Mouse (Mus musculus): Measurements from ENCODE around the gene Tspan4. TPM values are rescaled to one million over a fixed set of nuclear protein-coding genes. Genes with fewer than 3 reads are reported as not detected.

Gene Tspan4
- polyA plus RNA-seq, 1 experiment: 15.7 TPM

DNA sequence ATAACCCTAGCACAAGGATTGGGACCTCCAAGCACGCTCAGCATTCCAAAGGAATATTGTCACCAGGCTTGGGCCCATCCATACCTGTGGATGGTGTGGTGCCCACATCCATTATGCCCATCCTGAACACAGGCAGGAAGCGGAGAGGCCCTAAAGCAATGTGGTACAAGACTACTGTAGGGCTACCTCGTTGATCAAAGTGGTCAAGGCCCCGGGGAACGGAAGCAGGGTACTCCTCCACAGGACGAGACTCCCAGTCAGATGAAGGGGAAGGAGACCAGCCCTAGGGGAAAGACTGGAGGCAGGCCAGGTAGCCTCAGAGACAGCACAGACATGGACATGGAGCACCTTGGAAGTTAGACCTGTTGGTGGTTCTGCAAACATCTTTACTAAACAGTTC, 2.3 kb upstream of the Tspan4 start:
- Histone ChIP-seq H3K27ac (ENCODE audit: insufficient read depth, low read depth, low read length) (no peak overlapping the region), H3K27me3 (ENCODE audit: control insufficient read depth, insufficient read depth, low read length) (no peaks in the 10 kb centered on the region), H3K36me3 (ENCODE audit: control insufficient read depth, insufficient read depth, low read length) (peaks cover 27% of the 10 kb centered on the region), H3K4me1 (ENCODE audit: control insufficient read depth, insufficient read depth, insufficient read length, low read length) (peaks cover 37% of the 10 kb centered on the region), H3K4me3 (ENCODE audit: low read depth, low read length) (no peak overlapping the region)
- no peak for TF ChIP-seq POLR2A (IDR thresholded peaks at IDR 0.05; ENCODE audit: low read depth, low read length)
- TF ChIP-seq CTCF (IDR thresholded peaks at IDR 0.05; ENCODE audit: extremely low read depth, insufficient read length, insufficient replicate concordance, low read depth, low read length): no peak
- 91% methylated on average over 6 of the region's 6 CpGs for WGBS

- Histone ChIP-seq H3K4me3 (ENCODE audit: low read depth, low read length) (peak overlapping the region; percentile 89), H3K27ac (ENCODE audit: insufficient read depth, low read depth, low read length) (no peak overlapping the region), H3K27me3 (ENCODE audit: control insufficient read depth, insufficient read depth, low read length) (no peaks in the 10 kb centered on the region), H3K4me1 (ENCODE audit: control insufficient read depth, insufficient read depth, insufficient read length, low read length) (peaks cover 26% of the 10 kb centered on the region), H3K36me3 (ENCODE audit: control insufficient read depth, insufficient read depth, low read length) (peaks cover 27% of the 10 kb centered on the region)
- TF ChIP-seq POLR2A (IDR thresholded peaks at IDR 0.05; ENCODE audit: low read depth, low read length) (no peak), CTCF (IDR thresholded peaks at IDR 0.05; ENCODE audit: extremely low read depth, insufficient read length, insufficient replicate concordance, low read depth, low read length) (no peak)
- under 1% methylated on average over 5 of the region's 5 CpGs for WGBS
Observed at GRCm38 (mm10) chr7:141474160-141474559, 880 bp upstream of the Tspan4 start.

- no peak for TF ChIP-seq CTCF (IDR thresholded peaks at IDR 0.05; ENCODE audit: extremely low read depth, insufficient read length, insufficient replicate concordance, low read depth, low read length)
- no peak for TF ChIP-seq POLR2A (IDR thresholded peaks at IDR 0.05; ENCODE audit: low read depth, low read length)
- peaks cover 15% of the 10 kb centered on the region for H3K36me3 ChIP-seq (ENCODE audit: control insufficient read depth, insufficient read depth, low read length)
- H3K4me1 ChIP-seq (ENCODE audit: control insufficient read depth, insufficient read depth, insufficient read length, low read length): peaks cover 23% of the 10 kb centered on the region
- H3K4me3 ChIP-seq (ENCODE audit: low read depth, low read length): peak overlapping the region; percentile 89
- peak overlapping the region; percentile 72 for H3K27ac ChIP-seq (ENCODE audit: insufficient read depth, low read depth, low read length)
- 1% methylated on average over 12 of the region's 12 CpGs for WGBS
- H3K27me3 ChIP-seq (ENCODE audit: control insufficient read depth, insufficient read depth, low read length): no peaks in the 10 kb centered on the region
Observed at GRCm38 (mm10) chr7:141475805-141476158, 742 bp downstream of the Tspan4 start.

DNA sequence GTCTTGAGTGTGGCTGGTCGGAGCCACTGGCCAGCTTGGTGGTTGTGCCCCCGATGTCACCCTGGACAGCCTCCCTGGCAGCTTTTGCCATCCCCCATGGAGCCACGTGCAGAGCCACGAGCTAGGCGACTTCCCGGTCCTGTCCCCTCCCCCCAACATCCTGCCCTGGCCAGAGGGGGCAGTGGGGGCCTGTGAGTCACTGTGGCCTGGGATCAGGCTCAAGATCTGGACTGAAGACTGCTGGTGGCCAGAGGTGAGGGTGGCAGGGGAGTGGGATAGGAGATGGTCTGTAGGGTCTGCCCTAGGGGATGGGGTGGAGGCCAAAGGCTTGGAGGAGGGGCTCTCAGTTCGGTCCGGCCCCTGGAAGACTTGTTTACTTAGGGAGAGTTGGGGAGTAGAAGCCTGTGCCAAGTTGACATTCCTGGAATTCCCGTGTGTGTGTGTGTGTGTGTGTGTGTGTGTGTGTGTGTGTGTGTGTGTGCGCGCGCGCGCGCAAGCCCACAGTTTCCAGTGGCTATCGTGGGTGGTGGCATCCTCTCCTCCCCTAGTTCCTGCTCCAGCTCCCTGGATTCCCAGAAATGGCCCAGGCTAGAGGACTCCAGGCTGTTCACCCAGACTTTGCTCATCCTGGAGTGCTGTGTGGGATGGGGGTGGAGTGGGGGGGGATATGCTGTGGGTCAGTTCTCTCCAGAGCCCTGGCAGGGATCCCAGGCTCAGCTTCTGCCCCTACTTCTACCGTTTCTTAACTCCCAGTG, 1.4 kb downstream of the Tspan4 start:
- TF ChIP-seq CTCF (IDR thresholded peaks at IDR 0.05; ENCODE audit: extremely low read depth, insufficient read length, insufficient replicate concordance, low read depth, low read length): no peak
- no peak; the same call in none of the 2 replicates for TF ChIP-seq POLR2A (IDR thresholded peaks at IDR 0.05; ENCODE audit: low read depth, low read length)
- 1% methylated on average over 17 of the region's 17 CpGs for WGBS
- H3K4me1 ChIP-seq (ENCODE audit: control insufficient read depth, insufficient read depth, insufficient read length, low read length): peaks cover 26% of the 10 kb centered on the region
- peak overlapping the region; percentile 89 for H3K4me3 ChIP-seq (ENCODE audit: low read depth, low read length)
- peak overlapping the region; percentile 72 for H3K27ac ChIP-seq (ENCODE audit: insufficient read depth, low read depth, low read length)
- peaks cover 2% of the 10 kb centered on the region for H3K27me3 ChIP-seq (ENCODE audit: control insufficient read depth, insufficient read depth, low read length)
- H3K36me3 ChIP-seq (ENCODE audit: control insufficient read depth, insufficient read depth, low read length): peaks cover 9% of the 10 kb centered on the region

GRCm38 (mm10) chr7:141476981-141477370, 1.9 kb downstream of the Tspan4 start:
- Histone ChIP-seq H3K27me3 (ENCODE audit: control insufficient read depth, insufficient read depth, low read length) (peaks cover 8% of the 10 kb centered on the region), H3K4me1 (ENCODE audit: control insufficient read depth, insufficient read depth, insufficient read length, low read length) (peaks cover 28% of the 10 kb centered on the region), H3K36me3 (ENCODE audit: control insufficient read depth, insufficient read depth, low read length) (peaks cover 5% of the 10 kb centered on the region; the same call in 1 of the 2 replicates), H3K4me3 (ENCODE audit: low read depth, low read length) (peak overlapping the region; percentile 89), H3K27ac (ENCODE audit: insufficient read depth, low read depth, low read length) (peak overlapping the region; percentile 72)
- no peak for TF ChIP-seq POLR2A (IDR thresholded peaks at IDR 0.05; ENCODE audit: low read depth, low read length)
- TF ChIP-seq CTCF (IDR thresholded peaks at IDR 0.05; ENCODE audit: extremely low read depth, insufficient read length, insufficient replicate concordance, low read depth, low read length): no peak
- WGBS: 11% methylated on average over 7 of the region's 7 CpGs

- H3K27me3 ChIP-seq (ENCODE audit: control insufficient read depth, insufficient read depth, low read length): peaks cover 14% of the 10 kb centered on the region
Observed at GRCm38 (mm10) chr7:141477578-141478269, 2.7 kb downstream of the Tspan4 start.

DNA sequence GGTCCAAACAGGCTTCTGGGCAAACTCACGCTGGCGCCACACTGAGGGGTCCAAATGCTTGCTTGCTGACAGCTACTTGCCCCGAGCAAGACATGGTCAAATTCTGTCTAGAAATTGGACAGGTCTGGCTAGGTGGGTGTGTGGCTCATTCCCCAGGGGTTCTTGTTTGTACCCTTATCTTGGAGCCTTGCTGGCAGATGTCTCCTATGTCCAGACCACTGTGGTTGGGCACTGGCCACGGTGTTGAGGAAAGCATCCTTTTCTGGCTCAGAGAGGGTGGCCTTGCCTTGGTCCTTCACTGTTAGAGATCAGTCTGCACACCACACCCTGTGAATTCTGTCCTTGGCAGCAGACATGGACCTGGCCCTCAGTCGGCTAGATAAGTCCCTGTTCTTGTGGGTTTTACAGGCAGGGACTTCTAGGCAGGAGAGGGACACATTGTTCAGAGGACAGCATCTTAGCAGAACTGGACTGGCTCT, 3.3 kb downstream of the Tspan4 start:
- WGBS: 56% methylated on average over 5 of the region's 5 CpGs
- TF ChIP-seq CTCF (IDR thresholded peaks at IDR 0.05; ENCODE audit: extremely low read depth, insufficient read length, insufficient replicate concordance, low read depth, low read length) (no peak), POLR2A (IDR thresholded peaks at IDR 0.05; ENCODE audit: low read depth, low read length) (no peak)
- Histone ChIP-seq H3K36me3 (ENCODE audit: control insufficient read depth, insufficient read depth, low read length) (no peaks in the 10 kb centered on the region), H3K27me3 (ENCODE audit: control insufficient read depth, insufficient read depth, low read length) (peaks cover 17% of the 10 kb centered on the region), H3K4me1 (ENCODE audit: control insufficient read depth, insufficient read depth, insufficient read length, low read length) (peaks cover 36% of the 10 kb centered on the region), H3K27ac (ENCODE audit: insufficient read depth, low read depth, low read length) (no peak overlapping the region), H3K4me3 (ENCODE audit: low read depth, low read length) (no peak overlapping the region)

More at GRCm38 (mm10) chr7:141477578-141478269, 2.7 kb downstream of the Tspan4 start:
- H3K4me1 ChIP-seq (ENCODE audit: control insufficient read depth, insufficient read depth, insufficient read length, low read length): peaks cover 35% of the 10 kb centered on the region
- TF ChIP-seq POLR2A (IDR thresholded peaks at IDR 0.05; ENCODE audit: low read depth, low read length) (no peak), CTCF (IDR thresholded peaks at IDR 0.05; ENCODE audit: extremely low read depth, insufficient read length, insufficient replicate concordance, low read depth, low read length) (no peak)
- no peak overlapping the region for H3K4me3 ChIP-seq (ENCODE audit: low read depth, low read length)
- peak overlapping the region; percentile 72; the same call in 1 of the 2 replicates for H3K27ac ChIP-seq (ENCODE audit: insufficient read depth, low read depth, low read length)
- peaks cover 2% of the 10 kb centered on the region; the same call in 1 of the 2 replicates for H3K36me3 ChIP-seq (ENCODE audit: control insufficient read depth, insufficient read depth, low read length)
- 45% methylated on average over 4 of the region's 4 CpGs for WGBS

All from small intestine, adult 2 months (tissue).